Mouse (Mus musculus): ENCODE measurements around the gene Flt1. TPM values are rescaled to one million over a fixed set of nuclear protein-coding genes. Genes with fewer than 3 reads are reported as not detected.

The Flt1 gene
- polyA plus RNA-seq, 1 experiment from 2014 or later: 13.1 TPM

DNA sequence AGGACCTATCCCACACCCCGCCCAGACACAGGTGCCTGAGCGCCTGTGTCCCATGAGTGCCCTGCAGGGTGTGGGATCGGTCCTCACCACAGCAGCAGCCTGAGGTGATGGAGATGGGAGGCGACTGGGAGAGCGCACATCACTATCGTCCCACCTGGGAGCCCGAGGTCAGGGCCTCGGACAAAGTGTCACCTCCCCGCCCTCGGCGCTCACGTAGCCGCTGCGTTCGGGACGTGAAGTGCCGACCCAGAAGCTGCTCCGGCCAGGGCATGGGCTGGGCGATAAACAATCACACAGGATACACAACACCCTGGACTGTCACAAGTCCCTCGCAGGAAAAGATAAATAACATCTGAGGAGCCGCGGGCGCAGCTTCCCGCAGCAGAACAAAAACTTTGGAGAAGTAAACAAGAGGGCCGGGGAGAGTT lies 27.1 kb upstream of the Flt1 start:
- Histone ChIP-seq H3K36me3 (ENCODE audit: control insufficient read depth, insufficient read depth, low read length) (no peaks in the 10 kb centered on the region), H3K27me3 (ENCODE audit: control insufficient read depth, insufficient read depth, low read length) (peaks cover 28% of the 10 kb centered on the region), H3K4me1 (ENCODE audit: control insufficient read depth, insufficient read depth, low read length) (peaks cover 11% of the 10 kb centered on the region; the same call in 1 of the 2 replicates), H3K4me3 (ENCODE audit: low read depth, low read length) (0 out of 2 replicates have a peak overlapping the region, but pooled peaks have one; percentile 0), H3K9ac (ENCODE audit: low read length) (no peak overlapping the region), H3K9me3 (ENCODE audit: control insufficient read depth, low read length) (no peaks in the 10 kb centered on the region), H3K4me2 (ENCODE audit: low read depth) (peak overlapping the region; percentile 22), H3K27ac (ENCODE audit: low read depth, low read length) (no peak overlapping the region)
- ATAC-seq (ENCODE audit: insufficient read depth, low FRiP score, low TSS enrichment) (0 out of 2 replicates have a peak, but pooled peaks have one; percentile 49), DNase-seq (ENCODE audit: low spot score) (no peak)
- WGBS: under 1% methylated on average over 25 of the region's 25 CpGs

DNA sequence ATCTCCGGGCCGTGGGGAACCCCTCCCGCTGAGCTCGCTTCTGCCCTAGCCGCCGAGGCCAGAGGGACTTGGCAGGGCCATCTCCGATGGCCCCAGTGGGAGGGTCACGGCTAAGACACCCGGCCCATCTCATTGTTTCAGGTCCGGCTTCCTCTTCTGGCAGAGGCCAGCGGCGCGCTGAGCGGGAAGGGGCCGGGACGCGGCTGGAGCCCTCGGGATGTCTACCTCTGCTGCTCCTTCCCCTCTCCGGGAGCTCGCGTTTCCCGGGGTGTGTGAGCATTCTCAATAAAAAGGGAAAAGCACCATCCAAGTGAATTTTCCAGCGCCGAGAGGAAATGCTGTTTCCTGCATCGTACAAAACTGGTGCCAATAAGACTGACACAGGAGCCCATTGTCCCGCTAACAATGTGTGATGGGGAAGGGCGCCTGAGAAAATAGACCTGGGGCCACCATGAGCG lies 25.9 kb upstream of the Flt1 start:
- Histone ChIP-seq H3K4me1 (ENCODE audit: control insufficient read depth, insufficient read depth, low read length) (peaks cover 12% of the 10 kb centered on the region; the same call in 1 of the 2 replicates), H3K9ac (ENCODE audit: low read length) (peak overlapping the region; percentile 37), H3K27me3 (ENCODE audit: control insufficient read depth, insufficient read depth, low read length) (peaks cover 28% of the 10 kb centered on the region), H3K36me3 (ENCODE audit: control insufficient read depth, insufficient read depth, low read length) (no peaks in the 10 kb centered on the region), H3K4me3 (ENCODE audit: low read depth, low read length) (peak overlapping the region; percentile 20), H3K27ac (ENCODE audit: low read depth, low read length) (no peak overlapping the region), H3K9me3 (ENCODE audit: control insufficient read depth, low read length) (no peaks in the 10 kb centered on the region), H3K4me2 (ENCODE audit: low read depth) (peak overlapping the region; percentile 42)
- ATAC-seq (ENCODE audit: insufficient read depth, low FRiP score, low TSS enrichment) (no peak), DNase-seq (ENCODE audit: low spot score) (peak; percentile 61)
- WGBS: 0% methylated on average over 28 of the region's 28 CpGs

DNA sequence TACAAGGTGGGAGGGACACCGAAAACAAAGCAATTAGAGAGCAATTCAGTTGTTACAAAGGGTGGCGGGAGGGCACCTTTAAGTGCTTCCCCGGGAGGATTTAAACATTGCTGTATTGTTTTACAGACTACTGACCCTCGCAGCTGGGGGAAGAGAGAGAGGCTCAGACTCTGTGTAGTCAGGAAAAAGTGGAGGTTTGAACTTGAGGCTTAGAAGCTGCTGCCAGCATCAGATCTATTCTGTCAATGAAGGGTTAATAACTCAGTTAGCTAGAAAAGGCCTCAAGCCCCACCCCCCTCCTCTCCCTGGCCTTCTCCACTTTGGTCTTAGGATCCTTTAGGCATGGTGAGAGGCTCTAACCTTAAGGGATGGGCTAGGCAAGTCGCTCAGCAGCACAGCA lies 24.2 kb upstream of the Flt1 start:
- peaks cover 28% of the 10 kb centered on the region for H3K27me3 ChIP-seq (ENCODE audit: control insufficient read depth, insufficient read depth, low read length)
- H3K36me3 ChIP-seq (ENCODE audit: control insufficient read depth, insufficient read depth, low read length): no peaks in the 10 kb centered on the region
- 4% methylated on average over 5 of the region's 5 CpGs for WGBS
- no peak overlapping the region for H3K4me3 ChIP-seq (ENCODE audit: low read depth, low read length)
- no peak for DNase-seq (ENCODE audit: low spot score)
- no peak overlapping the region for H3K27ac ChIP-seq (ENCODE audit: low read depth, low read length)
- H3K9me3 ChIP-seq (ENCODE audit: control insufficient read depth, low read length): no peaks in the 10 kb centered on the region
- H3K9ac ChIP-seq (ENCODE audit: low read length): no peak overlapping the region
- H3K4me2 ChIP-seq (ENCODE audit: low read depth): no peak overlapping the region
- no peak for ATAC-seq (ENCODE audit: insufficient read depth, low FRiP score, low TSS enrichment)
- peaks cover 12% of the 10 kb centered on the region; the same call in 1 of the 2 replicates for H3K4me1 ChIP-seq (ENCODE audit: control insufficient read depth, insufficient read depth, low read length)

DNA sequence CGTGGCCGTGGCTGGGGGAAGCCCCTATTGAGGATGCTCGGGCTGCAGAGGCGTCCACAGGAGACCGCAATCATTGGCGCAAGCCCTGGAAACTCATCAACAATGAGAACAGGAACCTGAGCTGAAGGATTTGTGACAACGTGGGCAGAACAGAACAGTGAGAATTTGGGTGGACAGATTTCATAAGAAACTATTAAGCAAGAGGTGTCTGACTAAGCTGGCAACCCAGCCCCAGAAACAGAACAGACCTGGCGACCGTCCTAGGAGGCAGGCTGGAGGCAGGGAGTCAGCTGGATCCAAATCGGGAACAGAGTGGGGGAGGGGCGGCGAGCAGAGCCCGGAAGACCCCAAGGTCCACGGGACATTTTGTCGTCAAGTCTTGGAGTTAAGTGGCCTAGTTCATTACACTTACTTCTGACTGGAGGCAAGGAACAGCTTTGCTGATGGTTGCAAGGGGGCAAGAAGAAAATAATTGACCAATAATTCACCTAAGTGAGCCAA lies 22.3 kb upstream of the Flt1 start:
- H3K27ac ChIP-seq (ENCODE audit: low read depth, low read length): no peak overlapping the region
- DNase-seq (ENCODE audit: low spot score) (peak; percentile 59), ATAC-seq (ENCODE audit: insufficient read depth, low FRiP score, low TSS enrichment) (peak; percentile 35; the same call in 1 of the 2 replicates)
- peaks cover 25% of the 10 kb centered on the region for H3K27me3 ChIP-seq (ENCODE audit: control insufficient read depth, insufficient read depth, low read length)
- H3K36me3 ChIP-seq (ENCODE audit: control insufficient read depth, insufficient read depth, low read length): no peaks in the 10 kb centered on the region
- no peak overlapping the region; the same call in 1 of the 2 replicates for H3K9ac ChIP-seq (ENCODE audit: low read length)
- 1% methylated on average over 15 of the region's 15 CpGs for whole genome bisulfite sequencing
- peaks cover 11% of the 10 kb centered on the region; the same call in 1 of the 2 replicates for H3K4me1 ChIP-seq (ENCODE audit: control insufficient read depth, insufficient read depth, low read length)
- peak overlapping the region; percentile 41 for H3K4me2 ChIP-seq (ENCODE audit: low read depth)
- H3K4me3 ChIP-seq (ENCODE audit: low read depth, low read length): no peak overlapping the region
- H3K9me3 ChIP-seq (ENCODE audit: control insufficient read depth, low read length): no peaks in the 10 kb centered on the region

DNA sequence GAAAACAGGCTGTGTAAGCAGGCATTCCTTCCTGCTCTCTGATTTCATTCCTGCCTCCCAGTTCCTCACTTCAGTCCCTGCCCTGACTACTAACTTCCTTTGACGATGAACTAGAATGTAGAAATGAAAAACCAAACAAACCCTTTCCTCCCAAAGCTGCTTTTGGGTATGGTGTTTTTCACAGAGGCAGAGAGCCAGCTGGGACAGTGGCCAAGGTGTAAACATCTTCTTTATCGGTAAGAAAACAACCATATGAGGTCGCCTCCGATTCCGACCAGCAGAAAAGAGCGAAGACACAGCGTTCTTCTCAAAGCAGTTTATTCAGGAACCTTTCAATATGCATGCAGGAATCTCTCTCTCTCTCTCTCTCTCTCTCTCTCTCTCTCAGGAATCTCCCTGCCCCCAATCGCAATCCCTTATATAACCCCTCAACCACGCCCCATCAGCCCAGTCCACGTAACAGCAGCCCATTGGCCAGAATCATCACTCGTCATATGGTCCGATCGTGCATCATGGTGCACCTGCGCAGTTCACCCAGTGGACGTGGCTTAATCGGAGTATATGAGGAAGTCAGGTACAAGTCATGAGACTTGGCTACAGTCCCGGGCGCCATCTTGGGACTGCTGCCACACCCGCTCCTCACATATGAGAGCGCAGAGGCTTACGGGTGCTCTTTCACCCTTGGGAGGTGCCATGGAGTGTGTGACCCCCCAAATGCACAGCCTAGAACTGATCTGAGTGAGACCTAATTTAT lies 19.3 kb upstream of the Flt1 start:
- DNase-seq (ENCODE audit: low spot score) (no peak), ATAC-seq (ENCODE audit: insufficient read depth, low FRiP score, low TSS enrichment) (no peak)
- Histone ChIP-seq H3K4me1 (ENCODE audit: control insufficient read depth, insufficient read depth, low read length) (peaks cover 3% of the 10 kb centered on the region; the same call in 1 of the 2 replicates), H3K36me3 (ENCODE audit: control insufficient read depth, insufficient read depth, low read length) (no peaks in the 10 kb centered on the region), H3K4me2 (ENCODE audit: low read depth) (no peak overlapping the region), H3K9me3 (ENCODE audit: control insufficient read depth, low read length) (no peaks in the 10 kb centered on the region), H3K27me3 (ENCODE audit: control insufficient read depth, insufficient read depth, low read length) (peaks cover 12% of the 10 kb centered on the region), H3K9ac (ENCODE audit: low read length) (no peak overlapping the region), H3K4me3 (ENCODE audit: low read depth, low read length) (no peak overlapping the region), H3K27ac (ENCODE audit: low read depth, low read length) (no peak overlapping the region)
- 93% methylated on average over 21 of the region's 21 CpGs for WGBS

DNA sequence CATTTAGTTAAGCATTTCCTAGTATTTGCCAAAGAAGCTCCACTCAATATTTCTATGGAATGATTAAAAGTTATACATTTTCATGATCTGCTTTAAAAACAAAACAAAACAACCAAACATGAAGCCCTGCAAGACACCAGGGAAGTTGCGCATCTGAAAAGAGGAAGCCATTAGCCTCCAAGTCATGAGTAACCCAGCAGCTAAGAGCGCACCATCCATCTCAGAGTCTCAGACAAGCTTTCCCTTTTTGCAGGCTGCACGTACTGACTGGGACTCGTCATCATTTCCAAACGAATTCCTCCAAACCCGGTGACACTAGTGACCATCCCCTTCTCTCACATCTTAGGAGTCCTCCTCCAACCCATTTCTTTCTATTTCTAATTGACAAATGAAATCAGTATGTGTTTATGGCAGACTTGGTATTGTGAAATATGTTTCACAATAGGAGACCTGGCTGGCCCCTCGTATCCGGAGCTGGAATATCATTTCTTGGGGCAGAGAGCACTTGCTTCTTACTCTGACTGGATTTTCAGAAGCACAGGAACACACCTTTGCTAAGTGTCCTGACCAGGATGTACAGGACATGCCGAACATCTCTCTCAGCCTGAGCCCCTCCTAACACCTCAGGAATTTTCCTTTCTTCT lies 16.8 kb upstream of the Flt1 start:
- Histone ChIP-seq H3K27me3 (ENCODE audit: control insufficient read depth, insufficient read depth, low read length) (no peaks in the 10 kb centered on the region), H3K4me3 (ENCODE audit: low read depth, low read length) (no peak overlapping the region), H3K4me2 (ENCODE audit: low read depth) (no peak overlapping the region), H3K4me1 (ENCODE audit: control insufficient read depth, insufficient read depth, low read length) (no peaks in the 10 kb centered on the region), H3K9me3 (ENCODE audit: control insufficient read depth, low read length) (no peaks in the 10 kb centered on the region), H3K9ac (ENCODE audit: low read length) (no peak overlapping the region), H3K27ac (ENCODE audit: low read depth, low read length) (no peak overlapping the region), H3K36me3 (ENCODE audit: control insufficient read depth, insufficient read depth, low read length) (no peaks in the 10 kb centered on the region)
- DNase-seq (ENCODE audit: low spot score): no peak
- WGBS: 82% methylated on average over 9 of the region's 9 CpGs
- ATAC-seq (ENCODE audit: insufficient read depth, low FRiP score, low TSS enrichment): no peak

DNA sequence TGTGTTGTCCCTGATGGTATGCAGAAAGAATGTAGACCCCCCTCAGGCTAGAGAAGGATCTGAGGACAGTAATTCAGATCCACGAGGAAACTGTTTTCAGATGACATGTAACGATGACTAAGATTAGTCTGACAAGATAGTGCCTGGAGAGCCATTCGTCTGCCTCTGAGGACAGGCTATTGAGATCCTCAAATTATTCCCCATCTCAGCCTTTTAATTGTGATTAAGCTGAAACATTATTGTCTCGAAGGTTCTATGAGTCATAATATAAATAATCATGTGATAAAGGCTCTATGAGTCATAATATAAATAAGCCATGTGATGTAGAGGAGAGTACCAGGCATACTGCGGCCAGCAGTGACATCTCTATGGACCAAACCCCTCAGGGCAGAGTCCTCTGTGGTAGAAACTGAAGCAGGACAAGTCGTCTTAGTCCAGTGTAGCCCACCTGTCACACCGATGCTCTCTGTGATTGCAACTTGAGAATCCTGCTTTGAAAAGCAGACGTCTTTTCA lies 11.0 kb upstream of the Flt1 start:
- H3K9me3 ChIP-seq (ENCODE audit: control insufficient read depth, low read length): no peaks in the 10 kb centered on the region
- H3K27ac ChIP-seq (ENCODE audit: low read depth, low read length): no peak overlapping the region
- ATAC-seq (ENCODE audit: insufficient read depth, low FRiP score, low TSS enrichment) (no peak), DNase-seq (ENCODE audit: low spot score) (no peak)
- 83% methylated on average over 8 of the region's 8 CpGs for WGBS
- no peaks in the 10 kb centered on the region for H3K4me1 ChIP-seq (ENCODE audit: control insufficient read depth, insufficient read depth, low read length)
- no peak overlapping the region for H3K4me2 ChIP-seq (ENCODE audit: low read depth)
- H3K36me3 ChIP-seq (ENCODE audit: control insufficient read depth, insufficient read depth, low read length): no peaks in the 10 kb centered on the region
- H3K9ac ChIP-seq (ENCODE audit: low read length): no peak overlapping the region
- H3K27me3 ChIP-seq (ENCODE audit: control insufficient read depth, insufficient read depth, low read length): no peaks in the 10 kb centered on the region
- no peak overlapping the region for H3K4me3 ChIP-seq (ENCODE audit: low read depth, low read length)

DNA sequence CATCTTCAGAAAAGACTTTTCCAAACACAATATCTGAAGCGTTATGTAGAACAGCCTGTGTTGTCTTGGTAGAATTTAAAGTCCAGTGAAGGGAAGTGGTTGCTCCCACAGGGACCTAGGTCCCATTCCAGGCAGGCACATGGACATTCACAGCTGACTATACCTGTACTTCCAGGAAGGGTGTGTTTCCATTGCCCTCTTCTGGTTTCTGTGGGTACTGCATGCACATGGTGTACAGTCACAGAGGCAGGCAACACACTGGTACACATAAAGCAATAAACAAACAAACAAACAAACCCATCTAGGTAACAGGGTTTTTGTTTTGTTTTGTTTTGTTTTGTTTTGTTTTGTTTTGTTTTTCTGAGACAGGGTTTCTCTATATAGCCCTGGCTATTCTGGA lies 7.9 kb upstream of the Flt1 start:
- H3K36me3 ChIP-seq (ENCODE audit: control insufficient read depth, insufficient read depth, low read length): no peaks in the 10 kb centered on the region
- H3K27me3 ChIP-seq (ENCODE audit: control insufficient read depth, insufficient read depth, low read length): peaks cover 6% of the 10 kb centered on the region
- H3K27ac ChIP-seq (ENCODE audit: low read depth, low read length): no peak overlapping the region
- no peak overlapping the region for H3K4me2 ChIP-seq (ENCODE audit: low read depth)
- no peak overlapping the region for H3K4me3 ChIP-seq (ENCODE audit: low read depth, low read length)
- WGBS: 100% methylated on average over 1 of the region's 1 CpGs
- no peak overlapping the region for H3K9ac ChIP-seq (ENCODE audit: low read length)
- no peak for ATAC-seq (ENCODE audit: insufficient read depth, low FRiP score, low TSS enrichment)
- no peak for DNase-seq (ENCODE audit: low spot score)
- no peaks in the 10 kb centered on the region for H3K4me1 ChIP-seq (ENCODE audit: control insufficient read depth, insufficient read depth, low read length)
- no peaks in the 10 kb centered on the region for H3K9me3 ChIP-seq (ENCODE audit: control insufficient read depth, low read length)

All from neural tube, embryonic 11.5 days (tissue).